Mouse (Mus musculus): Measurements from ENCODE around the gene AC170998.1. TPM values are rescaled to one million over a fixed set of nuclear protein-coding genes. Genes with fewer than 3 reads are reported as not detected.
A peak's percentile ranks its signal among the peaks of the same experiment; 100 is the strongest.
"Not testable (repeated sequence)": the region's sequence is repeated elsewhere in the genome, so short reads cannot be mapped to it uniquely, and the experiment has no call there.

AC170998.1 gene
- polyA plus RNA-seq, 1 experiment: 2.7 TPM

DNA sequence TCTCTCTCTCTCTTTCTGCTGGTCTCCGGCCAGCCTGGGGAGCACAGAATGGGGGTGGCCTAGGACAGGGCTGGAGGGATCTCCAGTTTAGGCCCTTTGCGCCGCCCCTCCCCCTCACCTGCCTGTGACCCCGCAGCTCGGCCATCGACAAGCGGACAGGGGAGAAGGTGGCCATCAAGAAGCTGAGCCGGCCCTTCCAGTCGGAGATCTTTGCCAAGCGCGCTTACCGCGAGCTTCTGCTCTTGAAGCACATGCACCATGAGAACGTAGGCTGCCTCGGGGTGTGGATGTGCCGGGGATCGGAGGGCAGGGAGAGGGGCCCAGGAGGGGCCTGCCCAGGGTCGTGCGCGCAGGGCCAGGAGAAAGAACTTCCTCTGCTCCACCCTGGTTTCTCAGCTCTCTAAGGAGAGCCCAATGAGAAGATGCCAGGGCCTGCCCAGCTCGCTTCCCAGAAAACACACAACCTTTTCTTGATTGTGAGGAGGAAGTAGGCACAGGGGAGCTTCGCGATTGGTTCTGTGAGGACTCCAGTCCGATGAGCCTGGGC, 44.1 kb downstream of the AC170998.1 start:
- Histone ChIP-seq H3K4me1 (ENCODE audit: control insufficient read depth, insufficient read depth, low read length) (peaks cover 1% of the 10 kb centered on the region; the same call in 1 of the 2 replicates), H3K27ac (ENCODE audit: control insufficient read depth, insufficient read depth, low read depth, low read length, poor library complexity) (peak overlapping the region; percentile 85), H3K4me3 (replicated peaks; ENCODE audit: control insufficient read depth, low read depth, low read length) (peak overlapping the region; percentile 63)
- TF ChIP-seq CTCF (IDR thresholded peaks at IDR 0.05; ENCODE audit: control insufficient read depth, insufficient read depth, low read length): no peak
- TF ChIP-seq POLR2A (IDR thresholded peaks at IDR 0.05; ENCODE audit: borderline replicate concordance, control insufficient read depth, low read depth, low read length): no peak
- WGBS: 2% methylated on average over 24 of the region's 24 CpGs

DNA sequence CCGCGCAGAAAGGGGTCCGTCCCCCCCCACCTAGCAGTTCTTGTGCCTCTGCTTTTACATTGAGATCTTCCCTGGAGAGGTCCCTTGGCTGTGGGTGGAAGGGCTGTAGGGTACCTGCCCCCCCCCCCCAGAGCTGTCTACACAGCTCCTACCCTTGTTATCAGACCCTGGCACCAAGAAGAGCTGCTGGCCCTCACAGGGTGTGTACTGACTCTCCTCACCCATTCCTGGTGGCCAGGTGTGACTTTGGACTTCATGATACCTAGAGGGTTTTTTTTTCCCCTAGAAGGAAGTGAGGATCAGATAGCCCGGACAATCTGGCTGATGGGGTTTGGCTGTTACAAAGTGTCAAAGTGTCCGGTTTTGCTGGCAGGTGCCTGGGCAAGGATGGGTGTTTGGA, 45.4 kb downstream of the AC170998.1 start:
- no peak overlapping the region for H3K27ac ChIP-seq (ENCODE audit: control insufficient read depth, insufficient read depth, low read depth, low read length, poor library complexity)
- peaks cover 1% of the 10 kb centered on the region; the same call in 1 of the 2 replicates for H3K4me1 ChIP-seq (ENCODE audit: control insufficient read depth, insufficient read depth, low read length)
- 67% methylated on average over 5 of the region's 5 CpGs for WGBS
- no peak for TF ChIP-seq CTCF (IDR thresholded peaks at IDR 0.05; ENCODE audit: control insufficient read depth, insufficient read depth, low read length)
- no peak overlapping the region for H3K4me3 ChIP-seq (replicated peaks; ENCODE audit: control insufficient read depth, low read depth, low read length)

DNA sequence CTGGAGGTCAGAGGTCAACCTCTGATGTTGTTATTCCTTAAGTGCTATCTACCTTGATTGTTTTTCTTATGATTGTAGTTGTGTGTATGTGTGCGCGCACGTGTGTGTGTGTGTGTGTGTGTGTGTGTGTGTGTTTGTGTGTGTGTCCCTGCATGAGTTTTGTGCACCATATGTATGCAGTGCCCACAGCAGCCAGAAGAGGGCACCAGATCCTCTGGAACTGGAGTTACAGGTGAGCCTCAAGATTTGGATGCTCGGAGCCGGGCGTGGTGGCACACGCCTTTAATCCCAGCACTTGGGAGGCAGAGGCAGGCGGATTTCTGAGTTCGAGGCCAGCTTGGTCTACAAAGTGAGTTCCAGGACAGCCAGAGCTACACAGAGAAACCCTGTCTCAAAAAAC, 48.4 kb downstream of the AC170998.1 start:
- 0 out of 2 replicates have a peak, but pooled peaks have one; percentile 18 for TF ChIP-seq CTCF (IDR thresholded peaks at IDR 0.05; ENCODE audit: control insufficient read depth, insufficient read depth, low read length)
- not testable (repeated sequence) for H3K27ac ChIP-seq (ENCODE audit: control insufficient read depth, insufficient read depth, low read depth, low read length, poor library complexity); H3K4me3 ChIP-seq (replicated peaks; ENCODE audit: control insufficient read depth, low read depth, low read length); H3K4me1 ChIP-seq (ENCODE audit: control insufficient read depth, insufficient read depth, low read length)
- 90% methylated on average over 9 of the region's 9 CpGs for WGBS

DNA sequence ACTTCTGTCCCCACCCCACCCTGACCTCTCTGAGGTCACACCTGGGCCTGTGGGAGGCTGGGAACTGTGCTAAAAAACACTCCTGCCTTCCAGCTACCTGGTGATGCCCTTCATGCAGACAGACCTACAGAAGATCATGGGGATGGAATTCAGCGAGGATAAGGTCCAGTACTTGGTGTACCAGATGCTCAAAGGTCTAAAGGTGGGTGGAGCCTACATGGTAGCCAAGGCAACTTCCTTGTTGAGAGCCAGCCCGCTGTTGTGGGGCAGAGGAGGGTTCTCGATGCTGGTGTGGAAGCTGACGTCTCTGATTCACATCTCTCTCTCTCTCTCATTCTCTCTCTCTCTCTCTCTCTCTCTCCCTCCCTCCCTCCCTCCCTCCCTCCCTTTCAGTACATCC, 49.3 kb downstream of the AC170998.1 start:
- 69% methylated on average over 4 of the region's 4 CpGs for WGBS
- no peak for TF ChIP-seq CTCF (IDR thresholded peaks at IDR 0.05; ENCODE audit: control insufficient read depth, insufficient read depth, low read length)
- no peak for TF ChIP-seq POLR2A (IDR thresholded peaks at IDR 0.05; ENCODE audit: borderline replicate concordance, control insufficient read depth, low read depth, low read length)
- Histone ChIP-seq H3K4me3 (replicated peaks; ENCODE audit: control insufficient read depth, low read depth, low read length) (no peak overlapping the region), H3K4me1 (ENCODE audit: control insufficient read depth, insufficient read depth, low read length) (peaks cover 1% of the 10 kb centered on the region; the same call in 1 of the 2 replicates), H3K27ac (ENCODE audit: control insufficient read depth, insufficient read depth, low read depth, low read length, poor library complexity) (no peak overlapping the region)

Other genes with a start within 250 kb of the AC170998.1 start
- 29.4 and 48.6 TPM in 2 replicates for gene Fkbp5, start 208.6 kb upstream of the AC170998.1 start, polyA plus RNA-seq (2011; ENCODE audit: insufficient read depth, insufficient read length, low replicate concordance, missing spikeins)
- not detected in 2 replicates for gene Armc12, start 195.3 kb upstream of the AC170998.1 start, polyA plus RNA-seq (2011; ENCODE audit: insufficient read depth, insufficient read length, low replicate concordance, missing spikeins)
- not detected in 2 replicates for gene Clpsl2, start 176.7 kb upstream of the AC170998.1 start, polyA plus RNA-seq (2011; ENCODE audit: insufficient read depth, insufficient read length, low replicate concordance, missing spikeins)
- not detected in 2 replicates for gene Clps, start 165.3 kb upstream of the AC170998.1 start, polyA plus RNA-seq (2011; ENCODE audit: insufficient read depth, insufficient read length, low replicate concordance, missing spikeins)
- not detected in 2 replicates for gene Lhfpl5, start 150.4 kb upstream of the AC170998.1 start, polyA plus RNA-seq (2011; ENCODE audit: insufficient read depth, insufficient read length, low replicate concordance, missing spikeins)
- gene Srpk1, start 103.4 kb upstream of the AC170998.1 start, polyA plus RNA-seq (2011; ENCODE audit: insufficient read depth, insufficient read length, low replicate concordance, missing spikeins): 67.3 and 78.8 TPM in 2 replicates
- 5.3 and 5.9 TPM in 2 replicates for gene Slc26a8, start 35.9 kb upstream of the AC170998.1 start, polyA plus RNA-seq (2011; ENCODE audit: insufficient read depth, insufficient read length, low replicate concordance, missing spikeins)
- 35.7 and 100 TPM in 2 replicates for gene Mapk14, start 34.8 kb upstream of the AC170998.1 start, polyA plus RNA-seq (2011; ENCODE audit: insufficient read depth, insufficient read length, low replicate concordance, missing spikeins)
- gene Mapk13, start 43.2 kb downstream of the AC170998.1 start, polyA plus RNA-seq (2011; ENCODE audit: insufficient read depth, insufficient read length, low replicate concordance, missing spikeins): 37.7 and 70.0 TPM in 2 replicates
- gene Brpf3, start 75.0 kb downstream of the AC170998.1 start, polyA plus RNA-seq (2011; ENCODE audit: insufficient read depth, insufficient read length, low replicate concordance, missing spikeins): 117 and 133 TPM in 2 replicates
- 0.67 TPM in 1 of 2 replicates, not detected in the other for gene Pnpla1, start 132.3 kb downstream of the AC170998.1 start, polyA plus RNA-seq (2011; ENCODE audit: insufficient read depth, insufficient read length, low replicate concordance, missing spikeins)
- gene 4930539E08Rik, start 189.2 kb downstream of the AC170998.1 start, polyA plus RNA-seq (2011; ENCODE audit: insufficient read depth, insufficient read length, low replicate concordance, missing spikeins): 0.29 TPM in 1 of 2 replicates, not detected in the other
- 1.3 TPM in 1 of 2 replicates, not detected in the other for gene Pxt1, start 217.8 kb downstream of the AC170998.1 start, polyA plus RNA-seq (2011; ENCODE audit: insufficient read depth, insufficient read length, low replicate concordance, missing spikeins)
- gene Kctd20, start 225.9 kb downstream of the AC170998.1 start, polyA plus RNA-seq (2011; ENCODE audit: insufficient read depth, insufficient read length, low replicate concordance, missing spikeins): 50.2 and 81.5 TPM in 2 replicates

Measured in bone marrow, adult 2 months (tissue).